Mouse (Mus musculus) heart, postnatal 10 days (tissue): ENCODE data around the gene Tmem41b. TPM values are rescaled to one million over a fixed set of nuclear protein-coding genes. Genes with fewer than 3 reads are reported as not detected.
A peak's percentile ranks its signal among the peaks of the same experiment; 100 is the strongest.
"Not testable (repeated sequence)": the region's sequence is repeated elsewhere in the genome, so short reads cannot be mapped to it uniquely, and the experiment has no call there.

Experiments
- DNase-seq, 2 experiments: peaks; one replicate each; pipeline ENCODE4 v3.0.0; 2021
- intact Hi-C: fragments of 180-260 bp; cut with DNase I; formaldehyde crosslinking; loops from one replicate; pipeline ENCODE4 v1.15.1; 2025
- total RNA-seq, 2 experiments: library from RNA; stranded (reverse); gene quantifications; 2 replicates each; pipeline ENCODE4 v1.2.3; 2021

Gene Tmem41b
- total RNA-seq, 2 experiments from 2014 or later = 51.5 to 60.6 TPM

GRCm38 (mm10) chr7:109985661-109986132 lies 1.0 kb downstream of the Tmem41b start:
- DNase-seq = no peak
- intact Hi-C loops = loop anchor here (5.0 kb wide), 1 partner anchor 77 kb away; the partner anchor contains the start of gene Zfp143

GRCm38 (mm10) chr7:109984608-109985007 lies 2.1 kb downstream of the Tmem41b start:
- DNase-seq = not testable (repeated sequence)
- intact Hi-C loops = loop anchor here (5.0 kb wide), 1 partner anchor 78 kb away; the partner anchor contains the start of gene Zfp143

GRCm38 (mm10) chr7:109977131-109977530 lies 9.6 kb downstream of the Tmem41b start:
- peak in 1 of 2 experiments; percentile 54 for DNase-seq
- intact Hi-C loops = loop anchor here (5.0 kb wide), 2 partner anchors 65 to 80 kb away; no protein-coding TSS in a partner anchor

GRCm38 (mm10) chr7:109975966-109976715 lies 10.6 kb downstream of the Tmem41b start:
- DNase-seq = no peak
- intact Hi-C loops = loop anchor here (5.0 kb wide), 2 partner anchors 66 to 81 kb away; no protein-coding TSS in a partner anchor

- DNase-seq = no peak
- intact Hi-C loops = loop anchor here (5.0 kb wide), 1 partner anchor 193 kb away; no protein-coding TSS in a partner anchor
Observed at GRCm38 (mm10) chr7:109969542-109969941, 17.2 kb downstream of the Tmem41b start.

GRCm38 (mm10) chr7:109968924-109969450 lies 17.7 kb downstream of the Tmem41b start:
- peak; percentile 56 to 73 for DNase-seq
- intact Hi-C loops = loop anchor here (5.0 kb wide), 1 partner anchor 193 kb away; no protein-coding TSS in a partner anchor

GRCm38 (mm10) chr7:109967805-109968579 lies 18.7 kb downstream of the Tmem41b start:
- DNase-seq = peak; percentile 66 to 78
- intact Hi-C loops = loop anchor here (5.0 kb wide), 1 partner anchor 194 kb away; no protein-coding TSS in a partner anchor

GRCm38 (mm10) chr7:109965658-109966057 lies 21.1 kb downstream of the Tmem41b start:
- intact Hi-C loops = loop anchor here (5.0 kb wide), 1 partner anchor 197 kb away; no protein-coding TSS in a partner anchor
- no peak for DNase-seq

- no peak for DNase-seq
- intact Hi-C loops = no loop called here
Observed at GRCm38 (mm10) chr7:109963707-109964106, 23.0 kb downstream of the Tmem41b start.

- intact Hi-C loops = no loop called here
- no peak for DNase-seq
Observed at GRCm38 (mm10) chr7:109962596-109962995, 24.1 kb downstream of the Tmem41b start.

GRCm38 (mm10) chr7:109961570-109961969 lies 25.2 kb downstream of the Tmem41b start:
- intact Hi-C loops = no loop called here
- no peak for DNase-seq

GRCm38 (mm10) chr7:109960613-109961154 lies 26.0 kb downstream of the Tmem41b start:
- intact Hi-C loops = no loop called here
- DNase-seq = no peak

- intact Hi-C loops = no loop called here
Observed at GRCm38 (mm10) chr7:109959716-109960612, 26.8 kb downstream of the Tmem41b start, which contains the start of gene Dennd5a. Dennd5a (minus strand) TSS chr7:109960470.

GRCm38 (mm10) chr7:109958843-109959715 lies 27.6 kb downstream of the Tmem41b start:
- intact Hi-C loops = no loop called here
- no peak for DNase-seq

More at GRCm38 (mm10) chr7:109959716-109960612, 26.8 kb downstream of the Tmem41b start, which contains the start of gene Dennd5a:
- DNase-seq = peak; percentile 88 to 89

- no peak for DNase-seq
- intact Hi-C loops = no loop called here
Observed at GRCm38 (mm10) chr7:109957996-109958789, 28.5 kb downstream of the Tmem41b start.

GRCm38 (mm10) chr7:109954622-109955401 lies 31.9 kb downstream of the Tmem41b start:
- DNase-seq = no peak
- intact Hi-C loops = no loop called here

GRCm38 (mm10) chr7:109951297-109951696 lies 35.4 kb downstream of the Tmem41b start:
- DNase-seq = no peak
- intact Hi-C loops = no loop called here
